Mouse (Mus musculus) cerebellum, postnatal 10 days (tissue): Measurements from ENCODE around the gene Ttc28.
A peak's percentile ranks its signal among the peaks of the same experiment; 100 is the strongest.

ENCODE experiments used
- DNase-seq, 2 experiments: peaks; one replicate each; pipeline ENCODE4 v3.0.0; 2021; ENCODE audit warnings: mixed read lengths in 2 of 2

The Ttc28 gene

DNA sequence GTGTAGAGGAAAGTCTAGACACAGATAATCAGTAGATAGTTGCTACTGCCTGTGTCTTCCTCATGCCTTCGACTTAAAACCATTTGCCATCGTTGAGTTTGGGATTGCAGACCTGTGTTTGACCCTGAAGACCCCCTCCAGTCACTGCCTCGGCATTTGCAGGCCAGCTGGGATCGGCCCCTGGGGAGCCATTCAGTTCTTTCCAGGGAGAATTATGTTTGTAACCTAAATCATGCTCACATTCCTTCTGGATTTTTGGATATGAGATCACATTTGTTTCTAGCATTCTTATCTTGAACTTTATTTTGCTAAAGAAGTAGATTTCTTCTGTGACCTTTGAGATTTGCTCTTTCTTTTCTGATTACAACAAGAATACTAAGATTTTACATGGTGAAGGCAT lies 80.5 kb downstream of the Ttc28 start:
- DNase-seq: no peak

DNA sequence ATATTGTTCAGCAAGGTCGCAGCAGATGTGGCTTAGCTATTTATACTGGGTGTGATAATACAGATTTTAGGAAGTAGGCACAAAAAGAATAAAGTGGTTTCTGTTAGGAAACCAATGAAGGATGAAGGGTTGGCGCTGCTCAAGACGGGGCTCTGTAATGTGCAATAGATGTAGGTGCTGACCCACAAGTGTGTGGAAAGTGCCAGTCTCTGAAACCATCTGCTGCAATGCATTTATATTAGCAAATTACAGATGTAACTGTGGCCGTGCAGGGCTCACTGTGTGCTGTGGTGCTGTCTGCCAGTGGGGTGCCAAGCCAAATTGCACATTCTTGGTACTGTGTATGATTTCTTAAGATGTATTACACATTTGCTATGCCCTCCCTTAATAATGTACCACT lies 81.3 kb downstream of the Ttc28 start:
- DNase-seq: no peak

DNA sequence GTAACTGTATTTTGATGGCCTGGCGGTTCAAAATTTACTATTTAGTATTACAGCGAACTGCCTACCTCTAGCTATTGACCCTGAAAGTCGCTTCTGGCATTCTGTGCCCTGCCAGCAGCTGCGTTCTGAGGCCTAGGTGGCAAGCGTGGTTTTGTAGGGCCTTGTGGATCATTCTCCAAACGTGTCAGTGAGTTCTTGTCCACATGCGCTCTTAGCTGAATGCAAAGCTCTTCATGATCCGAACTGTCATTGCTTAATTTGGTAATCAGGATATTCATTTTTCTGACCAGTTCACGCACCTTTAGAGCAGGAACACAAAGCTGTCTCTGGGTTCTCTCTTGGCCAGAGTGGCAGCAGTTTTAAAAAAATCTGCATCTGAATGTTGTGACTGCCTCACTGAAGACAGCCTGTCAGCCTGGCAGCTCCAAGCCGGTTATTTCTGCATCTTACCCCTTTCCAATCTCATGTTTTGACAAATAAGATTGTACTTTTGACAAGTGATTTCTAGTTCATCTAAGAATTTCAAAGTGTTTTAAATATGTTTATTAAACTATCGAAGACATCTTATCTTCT lies 88.0 kb downstream of the Ttc28 start:
- DNase-seq: no peak

DNA sequence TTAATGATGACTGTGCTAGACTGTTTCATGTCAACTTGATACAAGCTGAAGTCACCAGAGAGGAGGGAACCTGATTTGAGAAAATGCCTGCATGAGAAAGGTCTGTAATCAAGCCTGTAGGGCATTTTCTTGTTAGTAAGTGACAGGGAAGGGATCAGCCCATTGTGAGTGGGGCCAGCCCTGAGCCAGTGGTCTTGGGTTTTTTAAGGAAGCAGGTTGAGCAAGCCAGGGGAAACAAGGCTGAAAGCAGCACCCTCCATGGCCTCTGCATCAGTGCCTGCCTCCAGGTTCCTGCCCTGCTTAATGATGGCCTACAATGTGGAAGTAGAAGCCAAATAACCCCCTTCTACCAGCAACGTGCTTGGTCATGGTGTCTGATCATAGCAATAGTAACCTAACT lies 89.0 kb downstream of the Ttc28 start:
- DNase-seq: no peak

DNA sequence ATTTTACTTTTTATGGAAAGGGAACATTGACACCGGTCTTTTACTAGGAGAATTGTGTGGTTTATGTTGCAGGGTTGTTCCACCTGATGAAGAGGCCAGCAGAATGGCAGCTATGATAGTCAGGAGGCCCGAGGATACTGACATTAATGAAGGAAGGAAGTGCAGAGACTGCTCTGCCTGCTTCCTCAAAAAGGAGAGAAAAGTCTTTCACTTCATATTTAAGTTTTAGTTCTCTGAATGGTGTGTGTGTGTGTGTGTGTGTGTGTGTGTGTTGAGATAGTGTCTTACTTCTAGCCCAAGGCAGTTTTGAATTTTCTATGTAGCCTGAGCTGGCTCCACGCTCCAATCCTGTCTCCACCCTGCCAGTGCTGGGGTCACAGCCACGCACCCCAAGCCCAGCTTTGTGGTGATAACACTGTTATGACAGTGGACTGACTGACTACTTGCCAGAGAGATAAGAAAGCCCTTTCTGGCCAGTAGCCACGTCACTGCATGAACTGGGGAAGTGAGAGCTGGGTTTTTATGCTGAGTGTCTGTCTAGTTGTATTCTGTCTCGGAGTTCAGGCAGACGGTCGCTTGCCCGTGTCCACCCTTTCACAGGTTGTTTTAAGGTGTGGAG lies 90.7 kb downstream of the Ttc28 start:
- DNase-seq: peak; percentile 32 to 40

DNA sequence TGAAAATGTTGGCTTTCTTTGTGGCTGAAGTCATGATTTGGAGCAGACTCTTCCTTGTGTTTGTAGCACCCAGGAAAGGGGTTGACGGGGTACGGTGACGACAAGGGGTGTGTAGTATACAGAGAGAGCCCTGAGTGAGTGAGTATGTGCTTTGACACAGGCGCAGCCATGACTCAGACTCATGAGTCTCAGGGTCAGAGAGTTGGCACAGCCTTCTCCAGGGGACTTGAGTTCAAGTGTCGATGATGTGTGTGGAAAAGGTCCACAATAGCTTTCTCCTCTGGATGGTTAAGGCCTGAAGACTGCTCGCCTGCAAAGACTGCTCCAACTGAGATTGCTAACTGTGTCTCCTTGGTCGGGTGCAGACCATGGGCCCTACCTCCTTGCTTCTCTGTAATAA lies 97.1 kb downstream of the Ttc28 start:
- DNase-seq: no peak

DNA sequence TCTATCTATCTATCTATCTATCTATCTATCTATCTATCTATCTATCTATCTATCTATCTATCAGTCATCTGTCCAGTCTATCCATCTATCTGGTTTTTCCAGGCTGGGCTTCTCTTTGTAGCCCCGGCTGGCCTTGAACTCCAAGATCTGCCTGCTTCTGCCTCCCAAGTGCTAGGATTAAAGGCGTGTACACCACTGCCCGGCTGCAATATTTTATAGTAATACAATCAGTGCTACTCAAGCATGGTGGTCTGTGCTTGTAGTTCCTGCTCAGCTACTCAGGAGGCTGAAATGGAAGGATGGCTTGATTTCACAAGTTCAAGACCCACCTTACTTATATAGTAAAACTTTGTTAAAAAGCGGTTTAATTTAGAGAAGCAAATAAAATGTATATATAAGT lies 98.2 kb downstream of the Ttc28 start:
- no peak for DNase-seq

DNA sequence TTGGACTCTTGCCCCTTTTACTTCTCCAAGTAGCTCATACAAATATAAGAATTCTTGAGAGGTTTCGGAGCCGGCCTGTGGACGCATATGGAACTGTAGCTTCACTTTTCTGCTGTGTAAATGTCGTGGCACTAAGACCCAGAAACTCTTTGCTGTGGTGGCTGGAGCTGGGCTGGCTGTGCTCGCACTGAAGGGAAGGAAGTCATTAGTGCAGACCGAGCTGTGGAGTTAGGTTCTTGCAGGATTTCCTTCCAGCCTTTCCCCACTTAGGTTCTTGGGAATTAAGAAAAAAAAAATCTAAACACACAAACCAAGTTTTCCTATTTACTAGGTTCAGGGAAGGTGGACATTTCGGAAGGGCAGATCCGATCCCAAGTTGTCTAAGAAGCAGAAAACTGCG lies 98.9 kb downstream of the Ttc28 start:
- DNase-seq: peak; percentile 80 to 83

DNA sequence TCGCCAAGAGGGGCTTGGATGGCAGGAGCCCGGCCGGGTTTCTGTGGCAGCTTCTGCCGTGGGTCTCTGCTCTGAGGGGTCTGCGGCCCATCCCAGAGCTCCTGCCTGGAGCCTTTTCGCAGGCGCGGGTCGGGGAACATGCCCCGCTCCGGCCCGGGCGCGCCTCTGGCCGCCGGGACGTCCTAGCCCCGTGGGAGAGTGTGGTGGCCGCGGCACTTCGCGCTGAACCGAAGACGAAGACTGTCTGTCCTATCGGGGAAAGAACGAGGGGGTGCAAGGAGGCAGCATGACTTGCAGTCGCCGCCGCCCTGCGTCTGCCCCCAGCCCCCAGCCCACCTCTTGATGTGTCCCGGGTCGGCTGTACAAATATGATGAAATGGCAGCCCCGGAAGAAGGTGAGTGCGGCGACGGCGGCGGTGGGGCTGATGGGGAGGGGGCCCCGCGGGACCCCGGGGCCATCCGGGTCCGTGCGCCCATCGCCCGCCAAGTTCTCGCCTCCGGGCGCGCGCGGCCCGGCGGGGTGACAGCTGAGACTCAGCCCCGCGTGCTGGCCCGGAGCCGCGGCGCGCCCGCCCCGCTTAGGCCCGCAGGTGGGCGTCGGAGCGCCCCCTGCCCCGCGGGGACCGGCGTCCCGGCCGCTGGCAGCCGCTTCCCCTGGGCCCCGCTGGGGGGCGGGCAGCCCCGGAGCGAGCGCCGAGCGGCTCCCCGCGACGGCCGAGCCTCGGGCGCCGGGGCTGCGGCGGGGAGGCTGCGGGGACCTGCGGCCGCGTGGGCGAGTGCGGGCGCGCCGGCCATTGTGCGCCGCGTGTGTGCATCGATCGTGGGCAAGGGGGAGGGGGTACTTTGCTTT lies 99.6 kb downstream of the Ttc28 start:
- DNase-seq: peak; percentile 62 to 67

DNA sequence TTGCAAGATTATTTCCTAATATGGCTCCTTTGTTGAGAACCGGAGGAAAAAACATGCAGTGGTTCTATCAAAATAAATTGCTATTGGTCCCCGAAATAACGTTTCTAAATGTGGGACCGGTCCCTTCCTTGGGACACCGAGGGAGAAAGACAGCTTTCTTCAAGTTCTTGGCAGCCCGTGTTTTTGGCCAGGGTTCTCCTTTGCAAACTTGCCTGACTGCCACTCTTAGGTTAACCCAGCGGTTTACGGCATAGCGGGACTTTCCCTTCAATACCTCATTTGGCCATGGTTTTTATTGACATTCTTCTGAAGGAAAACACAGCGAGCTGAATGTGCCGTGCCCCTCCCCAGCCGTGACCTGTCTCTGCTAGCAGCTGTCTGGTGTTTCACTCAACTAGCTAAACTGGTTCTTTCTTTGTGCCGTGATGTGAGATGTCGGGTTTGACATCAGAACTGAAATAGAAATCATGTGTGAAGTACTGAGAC lies 100.3 kb downstream of the Ttc28 start:
- DNase-seq: peak; percentile 40 to 56

DNA sequence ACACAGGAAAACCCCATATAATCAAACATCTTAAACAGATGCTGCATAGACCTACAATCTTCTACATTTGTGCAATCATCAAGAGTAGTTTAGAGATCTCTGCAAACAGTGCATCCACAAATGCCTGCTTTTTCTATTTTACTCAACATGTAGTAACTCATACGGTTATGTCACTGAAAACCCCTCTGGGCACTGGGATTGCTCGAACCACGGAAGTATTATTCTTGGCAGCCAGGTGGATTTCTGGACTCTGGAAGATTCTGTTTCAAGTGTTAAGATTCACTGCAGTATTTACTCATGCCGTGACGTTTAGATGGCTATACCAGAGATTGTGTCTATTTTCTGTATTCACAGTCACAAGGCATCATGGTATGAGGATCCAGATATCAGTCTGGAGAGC lies 101.0 kb downstream of the Ttc28 start:
- no peak for DNase-seq

DNA sequence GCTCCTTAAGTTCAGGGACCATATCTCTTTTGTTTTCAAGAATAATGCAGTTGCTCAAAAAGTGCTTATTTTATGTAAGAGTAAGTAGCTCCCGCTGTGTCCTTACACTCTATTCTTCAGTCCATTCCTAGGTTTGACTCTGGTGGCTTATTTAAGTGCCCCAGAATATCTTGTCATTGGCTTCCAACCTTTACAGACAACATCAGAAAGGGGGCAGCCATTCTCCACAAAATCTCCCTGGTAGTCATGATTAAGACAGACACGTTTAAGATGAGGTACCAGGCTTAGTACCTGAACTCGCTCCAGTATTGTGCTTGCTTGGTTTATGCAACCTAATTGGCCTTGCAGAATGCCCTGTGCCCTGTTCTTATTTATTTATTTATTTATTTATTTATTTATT lies 102.8 kb downstream of the Ttc28 start:
- DNase-seq: peak; percentile 63 to 70

DNA sequence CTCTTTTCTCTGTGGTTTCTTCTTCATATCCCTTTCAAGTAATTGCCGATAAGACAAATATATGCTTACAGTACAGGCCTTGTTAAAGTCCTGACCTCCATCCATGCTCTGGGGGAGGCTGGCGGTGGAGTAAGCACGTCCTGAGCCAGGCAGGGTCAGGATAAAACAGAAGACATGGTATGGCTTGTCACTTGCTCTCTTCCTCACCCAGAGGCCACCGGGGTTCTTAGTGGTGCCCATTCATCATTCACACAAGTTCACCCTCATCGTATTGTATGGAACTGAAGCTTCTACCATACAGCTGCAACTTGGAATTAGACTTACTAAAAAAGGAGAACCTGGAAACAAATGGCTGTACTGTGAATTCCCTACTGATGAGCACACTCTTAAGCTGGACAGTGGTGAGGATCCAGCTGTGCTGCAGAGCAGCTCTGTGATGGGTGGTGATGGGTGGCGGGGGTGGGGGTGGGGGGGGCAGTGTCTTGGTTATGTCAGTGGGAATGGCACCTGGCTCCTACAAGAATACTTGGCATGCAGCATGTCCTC lies 104.6 kb downstream of the Ttc28 start:
- no peak for DNase-seq

DNA sequence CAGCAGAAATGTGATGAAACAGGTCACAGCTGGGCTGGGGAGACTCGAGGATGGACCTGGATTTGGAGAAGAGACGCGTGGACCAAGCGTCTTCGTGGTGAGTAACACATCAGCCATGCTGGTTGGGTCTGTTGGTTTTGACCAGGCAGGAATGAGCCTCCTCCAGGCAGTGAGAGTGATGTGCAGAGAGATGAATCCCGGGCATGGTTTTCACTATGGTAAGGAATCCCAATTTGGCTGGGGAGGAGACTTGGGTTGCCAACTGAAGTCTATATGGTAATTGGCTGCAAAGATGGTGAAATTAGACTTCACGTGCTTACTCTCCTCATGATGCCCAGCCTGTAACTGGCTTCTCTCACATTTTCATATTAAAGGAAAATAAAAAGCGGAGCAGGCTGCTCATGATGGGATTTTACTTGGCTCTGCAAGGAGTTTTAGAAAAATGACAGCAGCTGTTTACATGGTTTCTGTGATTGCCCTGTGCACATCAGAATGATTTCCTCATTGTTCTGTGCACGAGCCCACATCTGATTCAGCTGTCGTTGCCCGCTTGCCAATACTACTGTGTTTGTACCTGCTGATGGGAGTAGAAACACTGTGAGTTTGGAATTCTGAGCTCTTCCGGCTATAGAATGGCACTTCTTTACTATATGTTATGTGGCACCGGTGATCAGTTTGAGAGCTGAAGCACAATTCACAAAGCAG lies 117.4 kb downstream of the Ttc28 start:
- DNase-seq: peak; percentile 55 to 65

DNA sequence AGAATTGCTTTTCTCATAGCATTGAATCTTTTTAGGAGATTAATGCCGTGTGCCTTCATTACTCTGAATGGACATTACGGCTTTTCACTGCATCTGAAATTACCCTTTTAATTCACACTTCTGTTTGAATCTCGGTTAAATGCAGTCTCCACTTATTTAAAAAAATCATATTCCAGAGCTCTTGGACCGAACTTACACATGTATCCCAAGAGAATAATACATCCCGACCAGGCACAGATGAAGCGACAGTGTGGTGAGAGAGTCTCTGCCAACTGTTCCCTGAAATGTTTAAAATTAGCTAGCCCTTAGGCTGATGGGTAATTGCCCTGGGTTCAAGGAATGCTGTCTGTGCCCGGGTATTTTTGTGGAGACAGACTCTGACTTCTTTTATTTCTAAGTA lies 118.1 kb downstream of the Ttc28 start:
- DNase-seq: no peak

DNA sequence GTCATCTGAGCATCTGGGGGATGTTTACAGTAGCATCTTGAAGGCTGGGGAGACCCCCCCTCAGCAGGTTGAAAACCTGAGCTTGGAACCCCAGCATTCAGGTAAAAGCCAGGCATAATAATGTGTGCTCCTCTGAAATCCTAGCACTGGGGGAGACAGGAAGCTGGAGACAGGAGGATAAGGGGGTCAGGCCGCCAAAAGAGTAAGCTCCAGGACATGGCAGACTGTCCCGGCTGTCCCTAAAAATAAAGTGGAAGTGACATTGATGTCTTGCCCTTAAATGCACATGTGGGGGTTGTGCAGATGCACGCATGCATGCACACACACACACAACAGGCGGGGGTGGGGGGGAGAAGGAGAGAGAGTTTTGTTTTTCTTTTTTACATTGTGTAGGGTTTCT lies 118.7 kb downstream of the Ttc28 start:
- no peak for DNase-seq

DNA sequence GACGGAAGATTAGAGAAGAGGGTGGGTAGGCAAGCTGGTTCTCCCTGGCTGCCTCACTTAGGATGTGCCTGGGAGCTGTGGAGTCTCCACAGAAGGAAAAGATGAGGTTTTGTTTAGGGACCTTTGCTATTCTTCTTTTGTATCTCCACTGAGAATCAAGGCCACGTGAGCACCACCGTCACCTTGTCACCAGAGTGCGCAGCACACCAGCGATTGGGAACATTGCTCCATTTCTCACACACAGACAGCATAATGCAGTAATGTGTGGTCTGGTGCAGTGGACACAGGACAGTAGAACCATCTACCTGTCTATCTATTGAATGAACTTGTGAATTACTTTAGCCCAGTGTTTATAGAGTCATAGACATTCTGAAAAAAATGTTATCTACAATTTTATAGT lies 121.3 kb downstream of the Ttc28 start:
- DNase-seq: no peak

DNA sequence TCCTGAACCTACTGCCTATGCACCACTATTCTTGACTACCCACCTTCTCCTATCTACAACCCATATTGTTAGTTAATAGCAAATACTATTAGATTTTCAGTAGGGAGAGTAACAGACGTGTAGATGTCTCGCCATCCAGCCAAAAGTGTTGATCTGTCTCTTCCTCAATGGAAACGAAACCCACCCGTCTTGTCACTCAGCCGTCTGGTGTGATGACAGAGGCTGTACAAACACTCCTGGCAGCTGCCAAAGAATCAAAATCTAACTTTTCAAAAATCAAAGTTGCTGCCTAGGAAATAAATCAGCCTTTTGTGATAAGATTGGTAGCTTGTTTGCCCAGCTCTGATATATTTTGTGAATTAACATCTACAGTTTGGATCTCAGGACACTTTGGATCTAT lies 123.6 kb downstream of the Ttc28 start:
- DNase-seq: no peak

DNA sequence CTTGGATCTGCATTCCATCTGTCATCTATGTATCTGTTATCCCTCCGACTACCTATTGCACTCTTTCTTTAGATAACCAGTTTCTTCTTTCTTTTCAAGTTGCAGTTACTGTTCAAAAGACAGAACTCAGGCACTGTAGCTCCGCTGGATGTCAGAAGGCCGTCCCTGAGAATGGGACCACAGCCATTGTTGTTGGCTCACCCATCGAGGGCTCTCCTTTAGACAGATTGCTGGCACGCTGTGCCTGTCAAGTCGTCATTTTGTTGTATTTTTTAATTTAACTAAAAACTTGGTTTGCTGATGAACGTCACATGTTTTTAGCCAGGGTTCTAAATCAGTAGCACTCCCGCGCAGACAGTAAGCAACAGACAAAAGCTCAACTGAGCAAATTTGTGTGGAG lies 124.1 kb downstream of the Ttc28 start:
- peak; percentile 62 to 73 for DNase-seq

DNA sequence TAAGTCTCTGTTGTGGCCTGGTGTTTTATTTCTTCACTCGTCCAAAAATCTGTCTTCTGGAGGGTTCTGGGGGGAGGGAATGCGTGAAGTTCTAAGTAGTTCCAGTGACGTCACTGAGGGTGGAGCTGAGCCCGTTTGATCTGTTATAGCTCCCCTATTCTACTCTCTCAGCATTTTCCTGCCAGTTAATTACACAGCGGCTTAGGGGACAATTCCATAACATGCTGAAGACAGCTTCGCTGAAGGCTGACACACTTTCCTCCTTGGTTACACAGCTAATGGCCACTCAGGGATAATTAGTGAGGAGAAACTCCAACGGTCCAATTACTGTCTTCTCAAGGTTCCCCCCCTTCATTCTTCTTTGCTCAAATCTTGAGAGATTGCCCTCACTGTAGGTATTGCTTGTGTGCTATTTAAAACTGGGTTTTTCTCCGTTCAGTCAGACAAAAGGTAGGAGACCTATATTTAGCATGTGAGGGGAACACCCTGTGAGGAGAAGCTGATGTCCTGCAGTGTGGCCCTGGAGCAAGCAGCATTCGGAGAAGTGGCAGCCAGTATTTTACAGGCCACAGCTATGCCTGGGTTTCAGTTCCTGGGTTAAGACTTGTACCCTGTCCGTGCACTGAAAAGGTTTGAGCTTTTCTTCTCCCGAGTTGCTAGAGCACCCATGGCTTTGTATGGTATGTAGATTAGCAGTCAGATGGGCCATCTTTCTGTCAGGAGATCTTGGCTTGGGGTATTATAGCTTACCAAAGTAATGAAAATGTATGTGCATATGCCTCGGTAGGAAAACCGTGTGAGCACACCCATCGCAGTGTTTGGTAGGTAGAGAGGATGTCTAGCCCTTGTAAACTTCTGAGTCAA lies 126.9 kb downstream of the Ttc28 start:
- no peak for DNase-seq

DNA sequence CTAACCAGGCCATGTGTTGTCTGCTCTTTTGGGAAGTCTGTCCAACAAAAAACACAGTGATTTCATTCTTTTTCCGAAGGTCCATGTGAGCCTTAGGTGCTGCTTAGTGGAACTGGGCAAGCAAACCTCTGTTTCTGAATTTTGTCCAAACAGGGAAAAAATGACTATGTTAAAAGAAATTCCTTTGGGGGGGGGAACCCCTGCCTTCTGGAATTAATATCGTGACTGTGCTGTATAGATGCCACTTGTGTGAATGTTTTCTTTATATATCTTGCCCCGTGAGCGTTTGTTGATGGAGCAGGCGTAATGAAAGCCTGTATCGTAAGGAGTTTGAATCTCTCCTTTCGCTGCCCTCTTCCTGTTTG lies 127.5 kb downstream of the Ttc28 start:
- no peak for DNase-seq

DNA sequence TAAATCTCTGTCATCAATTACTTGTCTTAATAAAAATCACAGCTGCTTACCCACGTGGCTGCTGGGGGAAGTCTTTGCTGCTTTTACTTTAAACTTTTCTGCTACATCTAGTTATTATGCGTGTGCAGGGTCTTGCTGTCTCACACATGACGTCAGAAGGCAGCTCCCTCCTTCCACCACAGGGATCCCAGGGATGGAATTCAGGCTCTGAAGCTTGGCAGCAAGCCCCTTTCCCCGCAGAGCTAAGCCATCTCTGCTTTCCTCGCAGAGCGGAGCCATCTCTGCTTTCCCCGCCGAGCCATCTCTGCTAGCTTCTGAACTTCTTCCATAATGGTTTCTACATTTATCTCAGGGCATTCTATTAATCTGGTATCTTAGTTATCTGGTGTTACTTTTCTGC lies 128.3 kb downstream of the Ttc28 start:
- peak; percentile 74 to 83 for DNase-seq
